Comparison of ENCODE assay signal across 9 mouse cellular contexts in genomic region chr6:100298945-100299344, GRCm38 (mm10). TPM values are rescaled to one million over a fixed set of nuclear protein-coding genes. Genes with fewer than 3 reads are reported as not detected.
DNase-seq lines count a peak whose midpoint lies in the region; ATAC-seq and TF ChIP-seq lines count a peak whose summit lies in the region.
"Had no signal": no experiment of that assay in that cellular context is flagged by ENCODE, and none has a peak within 500 bp of the region (broad histone marks: within the 10 kb centered on the region; RNA-seq: fewer than 3 reads in every experiment).

No protein-coding gene starts in this region.

- DNase-seq in heart, adult 18-20 months: peak; percentile 64
- no peak for DNase-seq in heart, postnatal 25 days (ENCODE audit: low spot score)
- peak; percentile 33 for DNase-seq in midbrain, embryonic 14.5 days
- peak; percentile 43 for DNase-seq in brain, embryonic 14.5 days (ENCODE audit: low read depth)
- no peak for DNase-seq in right cerebral cortex, postnatal 14 days

- no peak for TF ChIP-seq POLR2A in brain, embryonic 14.5 days (IDR thresholded peaks at IDR 0.05; ENCODE audit: borderline replicate concordance, extremely low read depth, insufficient read depth, insufficient read length, poor library complexity, severe bottlenecking)

- H3K4me2 ChIP-seq in midbrain, embryonic 14.5 days (ENCODE audit: low read length): no peak overlapping the region
- no peak overlapping the region for H3K4me2 ChIP-seq in midbrain, embryonic 13.5 days (replicated peaks)
- H3K4me2 ChIP-seq: liver, embryonic 15.5 days; midbrain, embryonic 11.5 days had no signal

- H3K36me3 ChIP-seq in midbrain, embryonic 14.5 days (ENCODE audit: control insufficient read depth, insufficient read depth, low read length): no peaks in the 10 kb centered on the region
- no peaks in the 10 kb centered on the region for H3K36me3 ChIP-seq in midbrain, embryonic 13.5 days
- H3K36me3 ChIP-seq: liver, embryonic 15.5 days had no signal

- no peak for TF ChIP-seq CTCF in brain, embryonic 14.5 days (IDR thresholded peaks at IDR 0.05; ENCODE audit: borderline replicate concordance, extremely low read depth, insufficient read depth, insufficient read length)

- 48% methylated on average over 4 of the region's 4 CpGs for WGBS in midbrain, embryonic 14.5 days
- 54% methylated on average over 4 of the region's 4 CpGs for WGBS in midbrain, embryonic 13.5 days

- no peaks in the 10 kb centered on the region for H3K9me3 ChIP-seq in midbrain, embryonic 14.5 days (ENCODE audit: control insufficient read depth, low read length)
- H3K9me3 ChIP-seq in midbrain, embryonic 13.5 days: no peaks in the 10 kb centered on the region
- H3K9me3 ChIP-seq: liver, embryonic 15.5 days had no signal

- intact Hi-C loops in heart, postnatal 25 days (cut with DNase I): no loop called here

- H3K4me1 ChIP-seq in midbrain, embryonic 14.5 days (ENCODE audit: control insufficient read depth, insufficient read depth, low read length): no peaks in the 10 kb centered on the region
- H3K4me1 ChIP-seq in midbrain, embryonic 13.5 days (replicated peaks): no peaks in the 10 kb centered on the region

- no peak overlapping the region for H3K27ac ChIP-seq in midbrain, embryonic 14.5 days (replicated peaks; ENCODE audit: low read depth, low read length)
- H3K27ac ChIP-seq in midbrain, embryonic 13.5 days: no peak overlapping the region
- H3K27ac ChIP-seq: liver, embryonic 15.5 days had no signal

- H3K4me3 ChIP-seq in midbrain, embryonic 14.5 days (replicated peaks; ENCODE audit: low read depth, low read length): no peak overlapping the region
- no peak overlapping the region for H3K4me3 ChIP-seq in midbrain, embryonic 13.5 days (replicated peaks)
- H3K4me3 ChIP-seq: liver, embryonic 15.5 days had no signal

- ATAC-seq in midbrain, embryonic 14.5 days (ENCODE audit: low FRiP score, low TSS enrichment): no peak
- no peak for ATAC-seq in midbrain, embryonic 13.5 days
- ATAC-seq in megakaryocyte, adult 5-6 weeks (ENCODE audit: poor library complexity, severe bottlenecking): peak; percentile 61

- H3K9ac ChIP-seq in midbrain, embryonic 14.5 days (replicated peaks; ENCODE audit: low read length): no peak overlapping the region
- H3K9ac ChIP-seq in midbrain, embryonic 13.5 days (replicated peaks): no peak overlapping the region
- H3K9ac ChIP-seq: liver, embryonic 15.5 days had no signal

- 0 out of 2 replicates have a peak, but pooled peaks cover 3% of the 10 kb centered on the region for H3K27me3 ChIP-seq in midbrain, embryonic 14.5 days (ENCODE audit: control insufficient read depth, insufficient read depth, low read length)
- H3K27me3 ChIP-seq in midbrain, embryonic 13.5 days: peaks cover 13% of the 10 kb centered on the region
- H3K27me3 ChIP-seq: liver, embryonic 15.5 days had no signal

RNA-seq across cellular contexts. Expression of gene Rybp, which starts 11.7 kb away (rescaled TPM):
- 10 to 100 TPM; 11.2 to 16.0 TPM for total RNA-seq in heart, adult 18-20 months (2021)
- total RNA-seq in heart, postnatal 25 days (2021): 10 to 100 TPM; 12.5 to 14.0 TPM
- polyA plus RNA-seq in midbrain, embryonic 14.5 days (2014; fragmentation: Nextera tagmentation; extraction: Ambion mirVana): 17.6 and 22.9 TPM in 2 replicates
- 18.0 and 19.7 TPM in 2 replicates for polyA plus RNA-seq in midbrain, embryonic 13.5 days (2015; fragmentation: Nextera tagmentation; extraction: Ambion mirVana)
- 64.7 and 67.5 TPM in 2 replicates for polyA plus RNA-seq in brain, embryonic 14.5 days (2012; rRNA removed)
- total RNA-seq in megakaryocyte, adult 5-6 weeks (2015): 28.3 and 29.8 TPM in 2 replicates
- 17.3 and 36.5 TPM in 2 replicates for total RNA-seq in megakaryocyte, adult 5-6 weeks (2017)

Comparison
In these comparisons a context has a peak if more than half of its experiments do, and no peak if none do; other contexts are left out.
1. DNase-seq: peak in heart, adult 18-20 months (2 of 2), midbrain, embryonic 14.5 days (single experiment) and brain, embryonic 14.5 days (single experiment); none in heart, postnatal 25 days (single experiment) and right cerebral cortex, postnatal 14 days (single experiment).